Mouse (Mus musculus) brain, embryonic 14.5 days (tissue): Measurements from ENCODE around the gene Nrxn1.

Source experiments
- CTCF ChIP-seq: fragments of 200-500 bp; IDR thresholded peaks from 2 replicates; pipeline ENCODE4 v1.5.1; 2012; ENCODE audit warnings: inconsistent platforms, mild to moderate bottlenecking, moderate library complexity, borderline replicate concordance; ENCODE audit not compliant: insufficient read depth, insufficient read length; ENCODE audit errors: extremely low read depth
- POLR2A ChIP-seq: fragments of 200-500 bp; IDR thresholded peaks from 2 replicates; pipeline ENCODE4 v1.6.1; 2012; ENCODE audit warnings: mild to moderate bottlenecking, inconsistent platforms, borderline replicate concordance; ENCODE audit not compliant: poor library complexity, insufficient read depth, insufficient read length, severe bottlenecking; ENCODE audit errors: extremely low read depth

GRCm38 (mm10) chr17:90506026-90506425 is 586.8 kb downstream of the Nrxn1 start:
- no peak for TF ChIP-seq POLR2A
- no peak for TF ChIP-seq CTCF
